Mouse (Mus musculus) c-Kit-positive CD71-positive TER-119-positive erythroid progenitor cells, embryonic 14.5 days (primary cell): Measurements from ENCODE around the gene Zfp1.
A peak's percentile ranks its signal among the peaks of the same experiment; 100 is the strongest.

Experiments used
- DNase-seq: peaks from one replicate; pipeline ENCODE4 v3.0.0-alpha.2; 2013; ENCODE audit warnings: low spot score

Zfp1 gene

GRCm38 (mm10) chr8:111643264-111644141, at the start of gene Zfp1:
Zfp1 (plus strand) TSS chr8:111643401.
- peak; percentile 86 for DNase-seq

- no peak for DNase-seq
Measured at GRCm38 (mm10) chr8:111594044-111594840, 49.0 kb upstream of the Zfp1 start.

DNA sequence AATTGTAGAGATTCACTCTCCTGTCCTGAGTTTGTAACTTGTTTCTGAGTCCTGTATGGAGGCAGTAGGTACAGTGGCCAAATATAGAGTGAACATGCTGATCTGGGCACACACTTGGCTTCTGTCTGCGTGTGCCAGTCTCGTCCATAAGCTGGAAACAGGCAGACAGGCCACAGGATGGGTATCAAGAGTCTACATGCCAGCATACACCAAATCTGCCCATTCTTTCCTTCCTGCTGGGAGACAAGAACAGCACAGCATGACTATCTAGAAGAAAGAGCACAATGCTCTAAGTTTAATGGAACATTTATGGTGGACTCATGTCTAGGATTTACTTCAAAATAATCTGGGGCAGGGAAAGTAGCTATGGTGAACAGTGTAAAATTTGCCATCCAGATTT, 48.2 kb upstream of the Zfp1 start:
- DNase-seq, result no peak

DNA sequence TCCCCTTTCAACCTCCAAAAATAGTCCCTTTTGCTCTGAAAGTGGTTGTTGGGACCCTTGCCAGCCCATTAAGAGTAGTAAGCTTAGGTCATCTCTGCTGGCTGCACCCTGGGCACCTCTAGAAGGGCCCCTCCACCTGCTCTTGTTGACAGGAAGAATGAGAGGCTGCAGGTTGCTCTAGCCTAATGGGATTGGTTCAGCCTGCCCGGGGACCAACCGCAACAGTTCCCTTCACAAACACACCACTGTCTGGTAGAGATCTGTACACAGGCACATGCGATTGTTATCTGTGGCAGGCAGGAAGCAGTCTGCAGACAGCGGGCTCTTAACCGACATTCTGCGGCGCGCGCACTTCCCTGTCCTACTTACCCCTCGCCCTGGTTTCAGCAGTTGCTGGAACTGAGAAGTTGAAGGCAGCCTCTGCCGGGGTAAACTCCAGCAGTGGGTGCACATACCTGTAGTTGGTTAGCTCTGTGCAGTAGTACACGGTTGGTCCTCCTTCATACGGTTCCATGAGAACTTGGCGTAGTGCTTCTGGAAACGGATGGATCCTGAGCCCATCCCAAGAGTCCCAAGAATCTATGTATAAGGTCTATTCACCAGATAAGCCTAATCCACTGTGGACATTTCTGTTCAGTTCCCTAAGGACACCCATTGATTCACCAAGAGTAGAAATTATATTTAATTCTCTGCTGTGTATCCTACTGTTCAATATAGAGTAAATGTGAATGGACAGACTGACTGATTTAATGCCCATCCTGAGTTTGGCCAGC, 47.3 kb upstream of the Zfp1 start:
- DNase-seq, result peak; percentile 51

- DNase-seq, result no peak
Measured at GRCm38 (mm10) chr8:111596485-111596821, 46.7 kb upstream of the Zfp1 start.

DNA sequence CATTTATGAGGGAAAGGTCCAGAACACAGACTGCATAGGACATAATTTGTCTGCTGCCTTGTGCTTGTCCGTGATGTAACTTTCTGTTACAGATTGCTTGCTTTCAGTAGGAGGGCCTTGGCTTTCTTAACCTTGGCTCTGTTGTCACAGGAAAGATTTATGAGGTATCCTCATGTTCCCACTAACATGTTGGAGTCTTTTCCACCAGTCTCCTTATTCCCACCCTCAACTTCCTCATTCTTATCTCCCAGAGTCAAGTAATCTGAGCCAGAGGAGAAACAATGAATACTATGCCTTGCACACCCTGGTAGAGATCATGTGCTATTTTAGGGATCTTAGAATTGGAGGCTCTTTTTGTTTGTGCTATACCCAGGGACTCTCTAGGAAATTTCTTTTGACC, 45.9 kb upstream of the Zfp1 start:
- no peak for DNase-seq

- DNase-seq, result no peak
Measured at GRCm38 (mm10) chr8:111599707-111600444, 43.3 kb upstream of the Zfp1 start.

GRCm38 (mm10) chr8:111602050-111602449, 41.2 kb upstream of the Zfp1 start:
- DNase-seq, result no peak

DNA sequence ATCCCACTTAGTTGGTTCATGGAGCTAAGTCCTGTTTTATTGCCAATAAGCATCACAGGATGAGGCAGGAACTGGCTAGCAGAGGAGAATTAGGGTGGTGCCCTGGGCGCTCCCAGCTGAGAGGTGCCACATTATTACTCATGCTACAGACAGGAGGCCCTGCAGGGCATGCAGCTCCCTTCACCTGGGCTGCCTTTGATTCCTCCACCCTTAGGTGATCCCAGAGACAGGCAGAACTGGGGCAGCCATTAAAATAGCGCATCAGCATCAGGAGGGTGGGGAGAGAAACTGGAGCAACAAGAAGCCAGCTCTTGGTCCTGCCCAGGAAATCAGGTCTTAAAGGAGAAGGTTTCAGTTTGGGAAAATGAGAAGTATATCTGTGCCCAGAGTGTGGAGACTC, 38.2 kb upstream of the Zfp1 start:
- no peak for DNase-seq

GRCm38 (mm10) chr8:111606961-111607360, 36.2 kb upstream of the Zfp1 start:
- no peak for DNase-seq

DNA sequence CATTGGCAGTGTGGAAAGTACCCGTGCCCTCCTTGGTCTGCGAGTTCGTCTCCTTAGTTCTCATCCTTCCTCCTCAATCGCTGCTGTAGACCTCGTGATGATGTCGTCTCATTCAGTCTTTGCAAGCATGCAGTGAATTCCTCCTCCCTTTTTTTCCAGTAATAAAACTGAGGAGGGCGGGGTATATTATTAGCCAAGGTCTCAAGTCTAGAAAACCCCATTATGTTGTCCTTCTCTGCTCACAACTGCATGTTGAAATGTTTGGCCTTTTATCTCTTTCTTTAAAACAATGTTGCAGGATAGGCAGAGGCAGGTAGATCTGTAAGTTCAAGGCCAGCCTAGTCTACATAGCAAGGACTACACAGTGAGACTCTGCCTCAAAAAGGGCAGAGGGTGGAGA, 35.8 kb upstream of the Zfp1 start:
- DNase-seq, result no peak

DNA sequence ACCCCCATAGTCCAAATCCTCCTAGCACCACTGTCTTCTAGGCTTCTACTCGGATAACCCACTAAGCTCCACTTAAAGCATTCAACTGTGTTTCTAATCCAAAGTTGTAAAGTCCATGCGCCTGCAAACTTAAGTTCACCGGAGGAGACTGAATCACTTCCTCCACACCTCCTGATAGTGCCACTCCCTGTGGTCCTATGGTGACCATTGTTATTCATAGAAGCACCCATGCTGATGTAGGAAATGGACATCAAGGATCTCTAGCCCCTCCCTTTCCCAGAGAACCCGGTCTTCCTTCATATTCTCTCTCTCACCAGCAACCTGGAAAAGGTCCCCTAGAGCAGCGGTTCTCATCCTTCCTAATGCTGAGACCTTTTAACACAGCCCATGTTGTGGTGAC, 30.0 kb upstream of the Zfp1 start:
- no peak for DNase-seq

- no peak for DNase-seq
Measured at GRCm38 (mm10) chr8:111614786-111615701, 28.2 kb upstream of the Zfp1 start.

DNA sequence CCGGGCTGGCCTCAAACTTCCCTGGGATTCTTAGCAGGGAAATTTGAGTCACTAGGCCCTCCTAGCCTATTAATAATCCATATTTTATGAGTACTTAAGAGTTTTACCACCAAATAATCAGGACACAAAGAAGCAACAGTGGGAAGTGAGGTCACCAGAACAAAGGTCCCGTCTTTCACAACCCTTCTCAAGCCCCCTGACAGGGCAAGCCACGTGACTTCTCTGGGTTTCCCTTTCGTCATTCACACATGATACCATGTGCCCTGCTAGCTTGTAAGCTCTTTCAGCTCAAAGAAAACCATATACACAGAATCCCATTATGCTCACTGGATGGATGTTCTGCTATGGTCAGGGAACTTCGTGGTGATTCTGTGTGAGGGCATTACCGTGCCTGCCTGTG, 25.4 kb upstream of the Zfp1 start:
- DNase-seq, result no peak

- DNase-seq, result no peak
Measured at GRCm38 (mm10) chr8:111618273-111618672, 24.9 kb upstream of the Zfp1 start.

- DNase-seq, result no peak
Measured at GRCm38 (mm10) chr8:111619936-111620335, 23.3 kb upstream of the Zfp1 start.

DNA sequence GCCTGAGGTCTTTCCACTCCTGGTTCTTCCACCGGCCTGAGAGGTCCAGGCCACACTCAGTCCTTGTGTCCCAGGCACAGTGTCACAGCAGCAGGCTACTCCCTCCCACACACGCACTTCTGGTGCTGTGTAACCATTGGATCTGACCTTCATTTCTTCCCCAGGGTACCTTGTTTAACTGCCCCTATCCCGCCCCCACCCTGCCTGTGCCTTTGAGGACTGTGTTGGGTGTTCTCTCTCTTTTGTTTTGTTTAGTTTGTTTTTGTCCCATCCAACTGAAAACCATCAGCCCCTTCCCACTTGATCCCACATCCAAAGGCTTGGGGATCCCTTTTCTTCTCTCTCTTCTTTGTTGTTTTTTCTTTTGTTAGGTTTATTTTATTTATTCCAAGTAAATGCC, 21.1 kb upstream of the Zfp1 start:
- no peak for DNase-seq

- DNase-seq, result no peak
Measured at GRCm38 (mm10) chr8:111622553-111622952, 20.6 kb upstream of the Zfp1 start.

- no peak for DNase-seq
Measured at GRCm38 (mm10) chr8:111624081-111624852, 18.9 kb upstream of the Zfp1 start.

- DNase-seq, result no peak
Measured at GRCm38 (mm10) chr8:111624853-111625221, 18.4 kb upstream of the Zfp1 start.
